Mouse (Mus musculus) heart, embryonic 16.5 days (tissue): ENCODE measurements around the gene Mthfd2. TPM values are rescaled to one million over a fixed set of nuclear protein-coding genes. Genes with fewer than 3 reads are reported as not detected.

Source experiments
- ATAC-seq: fragments of 200-750 bp; cut with Nextera tagmentation; replicated peaks from 2 replicates; pipeline ENCODE4 v1.8.0; 2017; ENCODE audit warnings: moderate number of reproducible peaks; ENCODE audit not compliant: insufficient read depth, low FRiP score; ENCODE audit errors: extremely low read depth
- H3K27ac ChIP-seq: fragments of 300-500 bp; sonication (generic); 2 replicates; pipeline ENCODE4 v1.5.1; 2014; ENCODE audit warnings: mild to moderate bottlenecking, low read length, control low read depth, moderate library complexity
- H3K27me3 ChIP-seq: fragments of 300-500 bp; sonication (generic); 2 replicates; pipeline ENCODE4 v1.6.1; 2014; ENCODE audit warnings: low read length, mixed read lengths; ENCODE audit not compliant: control insufficient read depth, insufficient read depth
- H3K36me3 ChIP-seq: fragments of 300-500 bp; sonication (generic); 2 replicates; pipeline ENCODE4 v1.6.1; 2014; ENCODE audit not compliant: control insufficient read depth, insufficient read depth
- H3K4me1 ChIP-seq: fragments of 300-500 bp; sonication (generic); 2 replicates; pipeline ENCODE4 v1.6.1; 2014; ENCODE audit warnings: low read length, mixed read lengths; ENCODE audit not compliant: control insufficient read depth, insufficient read depth
- H3K4me2 ChIP-seq: fragments of 300-500 bp; sonication (generic); 2 replicates; pipeline ENCODE4 v1.6.1; 2014; ENCODE audit warnings: low read depth, mild to moderate bottlenecking, control low read depth, low read length
- H3K4me3 ChIP-seq: fragments of 300-500 bp; sonication (generic); 2 replicates; pipeline ENCODE4 v1.5.1; 2014; ENCODE audit warnings: mild to moderate bottlenecking, control low read depth, low read length
- H3K9ac ChIP-seq: fragments of 300-500 bp; sonication (generic); 2 replicates; pipeline ENCODE4 v1.6.1; 2014; ENCODE audit warnings: low read length, control low read depth
- H3K9me3 ChIP-seq: fragments of 300-500 bp; sonication (generic); replicated peaks from 2 replicates; pipeline ENCODE4 v1.6.1; 2016; ENCODE audit warnings: low read length; ENCODE audit not compliant: control insufficient read depth
- WGBS: fragments of 180-500 bp; shearing (Covaris S2); extraction: QIAGEN DNeasy Blood & Tissue Kit; methylation state at CpG from one replicate; pipeline ENCODE4 v1.1.7; 2014; 5-methylcytosine and 5-hydroxymethylcytosine counted together
- polyA plus RNA-seq: library from polyadenylated mRNA; unstranded; fragments of >200 nt; fragmentation: Nextera tagmentation; extraction: Ambion mirVana; gene quantifications from 2 replicates; pipeline ENCODE4 v1.2.1, GENCODE M21; 2015

Mthfd2 gene
- polyA plus RNA-seq, 1 experiment from 2014 or later: 28.3 TPM

- no peak overlapping the region for H3K4me3 ChIP-seq
- peaks cover 3% of the 10 kb centered on the region for H3K4me1 ChIP-seq
- no peak overlapping the region for H3K27ac ChIP-seq
- no peak overlapping the region for H3K4me2 ChIP-seq
- H3K36me3 ChIP-seq: peaks cover 41% of the 10 kb centered on the region
- no peaks in the 10 kb centered on the region for H3K9me3 ChIP-seq
- no peaks in the 10 kb centered on the region for H3K27me3 ChIP-seq
- WGBS: 83% methylated on average over 9 of the region's 9 CpGs
- H3K9ac ChIP-seq: no peak overlapping the region
- no peak for ATAC-seq
These were observed 29.4 kb upstream of the Mthfd2 start for GRCm38 (mm10) chr6:83354856-83355781.

DNA sequence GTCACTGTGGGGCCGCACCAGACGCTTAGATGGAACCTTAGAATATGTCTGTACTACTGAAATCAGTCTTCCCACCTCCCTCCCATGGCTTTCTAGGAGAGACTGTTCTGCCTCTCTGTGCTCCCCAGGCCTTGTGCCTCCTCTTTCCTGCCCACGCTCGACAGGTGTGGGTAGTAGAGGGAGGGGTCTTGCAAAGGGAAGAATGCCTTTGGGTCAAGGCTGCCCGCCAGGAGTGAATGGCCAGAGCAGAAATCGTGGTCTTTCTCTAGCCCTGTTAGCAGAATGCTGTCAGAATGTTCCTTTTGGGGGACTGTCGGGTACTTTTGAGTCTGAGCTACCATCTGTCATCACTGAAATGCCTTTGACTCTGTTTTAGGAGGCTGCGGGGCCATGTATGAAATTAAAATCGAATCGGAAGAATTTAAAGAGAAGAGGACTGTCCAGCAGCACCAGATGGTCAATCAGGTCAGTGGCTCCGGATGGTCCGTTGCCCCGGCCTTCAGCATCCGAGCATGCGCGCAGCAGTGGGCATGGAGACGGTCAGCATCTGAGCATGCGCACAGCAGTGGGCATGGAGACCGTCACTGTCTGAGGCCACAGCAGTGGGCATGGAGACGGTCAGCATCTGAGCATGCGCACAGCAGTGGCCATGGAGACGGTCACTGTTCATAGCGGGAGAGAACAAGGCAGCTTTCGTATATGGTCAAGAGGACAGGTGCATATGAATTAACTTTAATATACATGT, 27.1 kb upstream of the Mthfd2 start:
- ATAC-seq: no peak
- Histone ChIP-seq H3K9ac (no peak overlapping the region), H3K4me3 (no peak overlapping the region), H3K9me3 (no peaks in the 10 kb centered on the region), H3K27ac (no peak overlapping the region), H3K36me3 (peaks cover 26% of the 10 kb centered on the region), H3K4me2 (no peak overlapping the region), H3K27me3 (no peaks in the 10 kb centered on the region), H3K4me1 (peaks cover 11% of the 10 kb centered on the region)
- 94% methylated on average over 24 of the region's 24 CpGs for WGBS

- no peaks in the 10 kb centered on the region for H3K9me3 ChIP-seq
- H3K27ac ChIP-seq: no peak overlapping the region
- 81% methylated on average over 7 of the region's 7 CpGs for WGBS
- no peak for ATAC-seq
- H3K9ac ChIP-seq: no peak overlapping the region
- H3K36me3 ChIP-seq: peaks cover 25% of the 10 kb centered on the region
- H3K4me1 ChIP-seq: peaks cover 11% of the 10 kb centered on the region
- no peaks in the 10 kb centered on the region for H3K27me3 ChIP-seq
- H3K4me3 ChIP-seq: no peak overlapping the region
- H3K4me2 ChIP-seq: no peak overlapping the region
These were observed 25.9 kb upstream of the Mthfd2 start for GRCm38 (mm10) chr6:83351490-83352160.

DNA sequence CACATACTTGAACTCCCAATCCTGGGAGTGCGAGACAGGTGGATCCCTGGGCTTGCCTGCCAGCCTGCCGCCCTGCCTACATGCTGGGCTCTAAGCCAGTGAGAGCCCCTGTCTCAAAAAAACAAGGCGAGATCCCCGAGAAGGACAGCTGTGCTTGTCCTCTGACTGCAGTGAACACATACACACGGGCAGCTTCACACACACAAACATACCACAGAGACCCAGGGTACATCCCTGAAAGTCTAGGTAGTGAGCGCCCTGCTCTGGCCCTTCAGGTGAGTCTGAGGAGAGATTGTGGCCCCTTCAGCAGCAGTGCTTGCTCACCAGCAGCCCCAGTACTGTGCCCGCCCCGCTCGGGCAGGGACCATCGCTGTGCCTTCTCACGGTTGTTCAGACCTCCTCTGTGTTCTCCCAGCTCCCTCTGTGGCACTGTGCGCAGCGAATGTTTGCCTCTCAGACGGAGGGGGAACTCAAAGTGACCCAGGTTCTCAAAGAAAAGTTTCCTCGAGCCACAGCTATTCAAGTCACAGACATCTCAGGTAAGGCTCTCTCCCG, 25.2 kb upstream of the Mthfd2 start:
- ATAC-seq: no peak

DNA sequence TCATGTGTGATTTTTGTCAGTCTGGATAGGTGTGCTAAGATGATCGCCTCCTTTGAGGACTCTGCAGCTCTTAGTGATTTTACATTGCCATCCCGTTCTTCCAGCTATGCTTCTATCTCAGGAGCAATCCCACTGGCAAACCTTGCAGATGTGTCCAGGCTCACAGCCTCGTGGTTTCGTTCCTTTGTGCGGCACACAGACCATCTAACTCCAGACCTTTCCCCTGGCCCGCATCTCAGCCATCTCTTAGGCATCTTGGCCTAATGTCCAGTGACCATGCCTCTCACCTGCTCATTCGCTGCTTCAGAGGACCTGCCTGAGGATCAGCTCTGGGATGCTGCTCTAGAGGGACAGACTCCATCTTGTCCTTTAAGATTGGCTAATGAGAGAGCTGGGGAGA, 24.5 kb upstream of the Mthfd2 start:
- 77% methylated on average over 7 of the region's 7 CpGs for WGBS
- Histone ChIP-seq H3K9ac (peak overlapping the region; percentile 93), H3K4me1 (peaks cover 11% of the 10 kb centered on the region), H3K27me3 (no peaks in the 10 kb centered on the region), H3K9me3 (no peaks in the 10 kb centered on the region), H3K4me2 (peak overlapping the region; percentile 94), H3K36me3 (peaks cover 21% of the 10 kb centered on the region), H3K4me3 (peak overlapping the region; percentile 90), H3K27ac (no peak overlapping the region; the same call in 1 of the 2 replicates)
- ATAC-seq: no peak

More for the DNA sequence above, 25.2 kb upstream of the Mthfd2 start:
- Histone ChIP-seq H3K4me3 (no peak overlapping the region), H3K27me3 (no peaks in the 10 kb centered on the region), H3K36me3 (peaks cover 25% of the 10 kb centered on the region), H3K9me3 (no peaks in the 10 kb centered on the region), H3K4me1 (peaks cover 11% of the 10 kb centered on the region), H3K27ac (no peak overlapping the region), H3K4me2 (no peak overlapping the region), H3K9ac (no peak overlapping the region)
- WGBS: 87% methylated on average over 16 of the region's 16 CpGs

DNA sequence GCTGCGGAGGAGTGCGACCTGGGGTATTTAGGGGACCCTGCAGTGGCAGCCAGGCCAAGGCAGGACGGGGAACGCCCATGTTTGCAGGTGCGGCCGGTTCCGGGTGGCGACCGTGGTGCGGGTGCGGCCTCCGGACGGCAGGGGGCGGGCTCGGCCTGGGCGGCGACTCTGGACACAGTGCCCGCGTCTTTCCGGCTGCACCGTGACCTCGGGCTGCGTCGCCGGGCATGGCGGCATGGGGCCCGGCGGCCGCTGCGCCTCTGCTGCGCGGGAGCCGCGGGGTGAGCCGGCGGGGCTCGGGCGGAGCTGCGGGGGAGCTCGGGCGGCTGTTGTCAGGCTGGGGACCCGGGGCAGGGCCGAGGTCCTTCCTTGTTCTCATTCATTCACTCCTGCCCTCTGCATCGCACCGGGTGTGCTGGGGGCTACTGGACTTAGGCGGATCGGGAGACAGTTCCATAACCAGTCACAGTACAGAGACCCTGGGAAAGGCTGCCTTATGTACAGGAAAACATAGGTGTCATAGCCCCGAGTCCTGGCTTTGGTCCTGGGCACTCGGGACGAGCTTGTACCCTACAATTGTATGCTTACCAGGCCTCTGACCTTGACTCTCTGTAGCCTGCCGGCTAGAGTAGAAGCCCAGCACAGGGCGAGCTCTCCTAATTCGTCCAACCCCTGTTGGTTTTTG, 23.7 kb upstream of the Mthfd2 start:
- H3K4me1 ChIP-seq: peaks cover 11% of the 10 kb centered on the region
- H3K4me3 ChIP-seq: peak overlapping the region; percentile 90
- H3K4me2 ChIP-seq: peak overlapping the region; percentile 94
- no peaks in the 10 kb centered on the region for H3K27me3 ChIP-seq
- peak overlapping the region; percentile 72 for H3K27ac ChIP-seq
- H3K9ac ChIP-seq: peak overlapping the region; percentile 93
- WGBS: under 1% methylated on average over 53 of the region's 53 CpGs
- peaks cover 14% of the 10 kb centered on the region for H3K36me3 ChIP-seq
- peak; percentile 93 for ATAC-seq
- H3K9me3 ChIP-seq: no peaks in the 10 kb centered on the region

DNA sequence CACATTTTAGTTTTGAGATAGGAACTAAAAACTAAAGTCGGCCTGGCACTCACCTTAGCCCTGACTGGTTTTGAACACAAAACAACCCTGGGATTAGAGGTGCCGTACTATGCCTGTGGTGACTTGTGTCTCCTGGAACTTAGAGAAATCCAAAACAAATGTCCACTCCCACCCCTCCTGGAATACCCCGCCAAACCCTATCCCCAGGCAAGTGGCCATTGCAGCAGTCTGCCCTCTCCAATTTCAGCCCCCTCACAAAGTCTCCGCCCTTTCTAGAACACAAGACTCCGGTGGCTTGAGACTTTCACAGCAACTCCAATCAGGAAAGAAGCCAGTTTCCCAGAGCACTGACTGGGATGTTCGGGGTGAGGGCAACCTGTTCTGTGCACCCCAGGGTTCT, 23.2 kb upstream of the Mthfd2 start, which contains the start of gene Bola3:
Gene Bola3, plus strand, starts transcription at position 275 of the 400 bp plus-strand sequence.
- Histone ChIP-seq H3K4me2 (peak within 1 kb of the TSS; percentile 94), H3K4me3 (peak within 1 kb of the TSS; percentile 90), H3K4me1 (peaks cover 11% of the 10 kb centered on the region), H3K36me3 (peaks cover 9% of the 10 kb centered on the region), H3K9me3 (no peaks in the 10 kb centered on the region), H3K27me3 (no peaks in the 10 kb centered on the region), H3K9ac (peak within 1 kb of the TSS; percentile 93), H3K27ac (peak within 1 kb of the TSS; percentile 72)
- peak; percentile 17; the same call in 1 of the 2 replicates for ATAC-seq
- WGBS: 34% methylated on average over 6 of the region's 6 CpGs

- 88% methylated on average over 3 of the region's 3 CpGs for WGBS
- Histone ChIP-seq H3K36me3 (peaks cover 3% of the 10 kb centered on the region; the same call in 1 of the 2 replicates), H3K27me3 (no peaks in the 10 kb centered on the region), H3K4me1 (peaks cover 11% of the 10 kb centered on the region), H3K9me3 (no peaks in the 10 kb centered on the region), H3K4me2 (no peak overlapping the region), H3K4me3 (no peak overlapping the region), H3K27ac (no peak overlapping the region), H3K9ac (no peak overlapping the region)
- ATAC-seq: no peak
These were observed 22.2 kb upstream of the Mthfd2 start for GRCm38 (mm10) chr6:83347916-83348315.
